Mouse (Mus musculus): ENCODE measurements around the gene Ovgp1. TPM values are rescaled to one million over a fixed set of nuclear protein-coding genes. Genes with fewer than 3 reads are reported as not detected.
A peak's percentile ranks its signal among the peaks of the same experiment; 100 is the strongest.

The Ovgp1 gene
- polyA plus RNA-seq, 1 experiment from 2014 or later = 4.8 TPM

GRCm38 (mm10) chr3:105935033-105935432 lies 38.5 kb upstream of the Ovgp1 start:
- Histone ChIP-seq H3K9ac (replicated peaks; ENCODE audit: low read length) (no peak overlapping the region), H3K27ac (replicated peaks; ENCODE audit: low read depth, low read length) (no peak overlapping the region), H3K4me1 (ENCODE audit: control insufficient read depth, insufficient read depth, low read length) (no peaks in the 10 kb centered on the region), H3K4me2 (ENCODE audit: low read length) (no peak overlapping the region), H3K27me3 (ENCODE audit: control insufficient read depth, insufficient read depth, low read length) (no peaks in the 10 kb centered on the region), H3K4me3 (replicated peaks; ENCODE audit: low read depth, low read length) (no peak overlapping the region), H3K36me3 (ENCODE audit: control insufficient read depth, insufficient read depth, low read length) (0 out of 2 replicates have a peak, but pooled peaks cover 14% of the 10 kb centered on the region), H3K9me3 (ENCODE audit: control insufficient read depth, low read length) (no peaks in the 10 kb centered on the region)
- 87% methylated on average over 5 of the region's 5 CpGs for WGBS
- ATAC-seq (ENCODE audit: low FRiP score, low TSS enrichment) (no peak), DNase-seq (peak; percentile 9)

GRCm38 (mm10) chr3:105936111-105936510 lies 37.4 kb upstream of the Ovgp1 start:
- ATAC-seq (ENCODE audit: low FRiP score, low TSS enrichment) (no peak), DNase-seq (no peak)
- Histone ChIP-seq H3K27ac (replicated peaks; ENCODE audit: low read depth, low read length) (no peak overlapping the region), H3K4me3 (replicated peaks; ENCODE audit: low read depth, low read length) (no peak overlapping the region), H3K4me2 (ENCODE audit: low read length) (no peak overlapping the region), H3K9me3 (ENCODE audit: control insufficient read depth, low read length) (no peaks in the 10 kb centered on the region), H3K9ac (replicated peaks; ENCODE audit: low read length) (no peak overlapping the region), H3K36me3 (ENCODE audit: control insufficient read depth, insufficient read depth, low read length) (peaks cover 22% of the 10 kb centered on the region), H3K4me1 (ENCODE audit: control insufficient read depth, insufficient read depth, low read length) (no peaks in the 10 kb centered on the region), H3K27me3 (ENCODE audit: control insufficient read depth, insufficient read depth, low read length) (no peaks in the 10 kb centered on the region)
- WGBS = 91% methylated on average over 4 of the region's 4 CpGs

DNA sequence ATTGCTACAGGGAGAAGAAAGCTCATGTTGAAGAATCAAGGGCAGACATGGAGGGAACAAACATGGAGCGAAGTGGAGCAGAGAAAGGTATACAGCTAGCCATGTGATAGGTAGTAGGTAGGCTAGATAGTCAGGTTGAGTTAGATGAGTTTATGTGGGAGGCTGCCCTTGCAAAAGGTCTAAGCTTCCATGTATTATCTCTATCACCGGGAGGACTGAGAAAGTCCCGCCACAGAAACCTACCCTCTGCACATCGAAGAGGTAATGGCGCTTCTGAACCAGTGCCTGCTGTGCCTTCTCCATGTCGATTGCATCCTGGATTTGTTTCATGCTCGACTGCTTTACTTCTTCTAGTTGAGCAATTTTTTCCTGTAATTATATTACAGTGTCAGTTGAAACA lies 22.2 kb upstream of the Ovgp1 start:
- Histone ChIP-seq H3K9ac (replicated peaks; ENCODE audit: low read length) (no peak overlapping the region), H3K36me3 (ENCODE audit: control insufficient read depth, insufficient read depth, low read length) (peaks cover 81% of the 10 kb centered on the region)

GRCm38 (mm10) chr3:105957235-105957634 lies 16.3 kb upstream of the Ovgp1 start:
- Histone ChIP-seq H3K4me3 (replicated peaks; ENCODE audit: low read depth, low read length) (peak overlapping the region; percentile 93; the same call in 1 of the 2 replicates), H3K9ac (replicated peaks; ENCODE audit: low read length) (no peak overlapping the region), H3K4me1 (ENCODE audit: control insufficient read depth, insufficient read depth, low read length) (peaks cover 19% of the 10 kb centered on the region), H3K36me3 (ENCODE audit: control insufficient read depth, insufficient read depth, low read length) (peaks cover 39% of the 10 kb centered on the region), H3K27me3 (ENCODE audit: control insufficient read depth, insufficient read depth, low read length) (no peaks in the 10 kb centered on the region), H3K4me2 (ENCODE audit: low read length) (0 out of 2 replicates have a peak overlapping the region, but pooled peaks have one; percentile 70), H3K9me3 (ENCODE audit: control insufficient read depth, low read length) (no peaks in the 10 kb centered on the region), H3K27ac (replicated peaks; ENCODE audit: low read depth, low read length) (no peak overlapping the region)
- DNase-seq = no peak
- ATAC-seq (ENCODE audit: low FRiP score, low TSS enrichment) = no peak
- 98% methylated on average over 1 of the region's 1 CpGs for WGBS

More for the DNA sequence above, 22.2 kb upstream of the Ovgp1 start:
- Histone ChIP-seq H3K4me2 (ENCODE audit: low read length) (no peak overlapping the region), H3K27me3 (ENCODE audit: control insufficient read depth, insufficient read depth, low read length) (no peaks in the 10 kb centered on the region), H3K9me3 (ENCODE audit: control insufficient read depth, low read length) (no peaks in the 10 kb centered on the region), H3K4me3 (replicated peaks; ENCODE audit: low read depth, low read length) (no peak overlapping the region), H3K27ac (replicated peaks; ENCODE audit: low read depth, low read length) (no peak overlapping the region), H3K4me1 (ENCODE audit: control insufficient read depth, insufficient read depth, low read length) (no peaks in the 10 kb centered on the region)
- DNase-seq (no peak), ATAC-seq (ENCODE audit: low FRiP score, low TSS enrichment) (no peak)
- WGBS = 92% methylated on average over 7 of the region's 7 CpGs

GRCm38 (mm10) chr3:105958204-105958603 lies 15.3 kb upstream of the Ovgp1 start:
- ATAC-seq (ENCODE audit: low FRiP score, low TSS enrichment) = no peak
- Histone ChIP-seq H3K27me3 (ENCODE audit: control insufficient read depth, insufficient read depth, low read length) (no peaks in the 10 kb centered on the region), H3K9me3 (ENCODE audit: control insufficient read depth, low read length) (no peaks in the 10 kb centered on the region), H3K27ac (replicated peaks; ENCODE audit: low read depth, low read length) (no peak overlapping the region), H3K4me3 (replicated peaks; ENCODE audit: low read depth, low read length) (peak overlapping the region; percentile 93), H3K4me2 (ENCODE audit: low read length) (peak overlapping the region; percentile 70), H3K36me3 (ENCODE audit: control insufficient read depth, insufficient read depth, low read length) (peaks cover 39% of the 10 kb centered on the region), H3K4me1 (ENCODE audit: control insufficient read depth, insufficient read depth, low read length) (peaks cover 19% of the 10 kb centered on the region), H3K9ac (replicated peaks; ENCODE audit: low read length) (peak overlapping the region; percentile 94)
- DNase-seq = no peak
- 42% methylated on average over 5 of the region's 5 CpGs for WGBS

DNA sequence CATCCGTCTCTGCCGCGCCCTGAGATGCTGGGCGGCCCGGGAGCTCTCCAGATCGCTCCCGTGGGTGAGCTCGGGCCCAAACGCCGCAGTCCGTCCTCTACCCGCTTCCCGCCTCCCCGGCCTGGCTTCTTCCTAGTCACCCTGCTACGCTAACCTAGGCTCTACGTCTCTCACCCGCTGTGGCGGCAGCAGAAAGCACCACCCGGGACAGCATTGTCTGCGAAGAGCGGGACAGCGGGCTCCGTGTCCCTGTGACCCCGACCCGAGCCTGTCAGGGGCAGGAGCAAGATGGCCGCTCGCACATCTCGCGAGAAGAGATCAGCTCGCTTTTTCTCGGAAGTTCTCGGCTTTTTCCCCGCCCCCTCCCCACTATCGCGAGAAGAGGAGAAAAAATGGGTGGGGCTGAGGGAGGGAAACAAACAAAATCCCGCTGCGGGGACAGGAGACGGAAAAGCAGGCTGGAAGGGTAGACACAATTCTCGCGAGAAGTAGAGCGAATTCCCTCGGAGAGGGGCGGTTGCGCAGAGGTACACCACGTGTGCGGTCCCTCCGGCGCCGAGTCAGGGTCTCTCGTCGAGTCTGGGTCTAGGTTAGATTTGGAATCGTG lies 14.4 kb upstream of the Ovgp1 start, which contains the start of gene Wdr77:
TSS of gene Wdr77 (plus strand) at position 396 of the 607 bp plus-strand sequence.
- DNase-seq = peak; percentile 99
- Histone ChIP-seq H3K36me3 (ENCODE audit: control insufficient read depth, insufficient read depth, low read length) (peaks cover 43% of the 10 kb centered on the region), H3K4me1 (ENCODE audit: control insufficient read depth, insufficient read depth, low read length) (peaks cover 19% of the 10 kb centered on the region), H3K9ac (replicated peaks; ENCODE audit: low read length) (peak within 1 kb of the TSS; percentile 94), H3K9me3 (ENCODE audit: control insufficient read depth, low read length) (no peaks in the 10 kb centered on the region), H3K27me3 (ENCODE audit: control insufficient read depth, insufficient read depth, low read length) (no peaks in the 10 kb centered on the region), H3K27ac (replicated peaks; ENCODE audit: low read depth, low read length) (peak within 1 kb of the TSS; percentile 87), H3K4me2 (ENCODE audit: low read length) (peak within 1 kb of the TSS; percentile 79), H3K4me3 (replicated peaks; ENCODE audit: low read depth, low read length) (peak within 1 kb of the TSS; percentile 93)
- WGBS = under 1% methylated on average over 52 of the region's 52 CpGs
- ATAC-seq (ENCODE audit: low FRiP score, low TSS enrichment) = peak; percentile 97

DNA sequence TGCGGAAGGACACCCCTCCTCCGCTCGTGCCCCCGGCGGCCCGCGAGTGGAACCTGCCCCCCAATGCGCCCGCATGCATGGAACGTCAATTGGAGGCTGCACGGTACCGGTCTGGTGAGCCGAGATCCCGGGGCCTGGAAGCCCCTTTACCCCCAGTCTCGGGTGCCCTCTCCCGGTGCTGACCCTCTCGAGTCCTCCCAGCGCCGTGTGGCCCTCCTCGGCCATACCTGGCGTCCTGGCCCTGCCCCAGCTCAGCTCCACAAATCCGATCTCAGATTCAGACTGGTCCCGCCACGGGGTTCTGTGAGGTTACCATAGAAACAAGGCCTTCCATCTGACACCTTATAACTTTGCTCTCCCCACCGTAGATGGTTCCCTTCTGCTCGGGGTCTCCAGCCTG lies 13.9 kb upstream of the Ovgp1 start:
- no peaks in the 10 kb centered on the region for H3K9me3 ChIP-seq (ENCODE audit: control insufficient read depth, low read length)
- under 1% methylated on average over 26 of the region's 26 CpGs for WGBS
- H3K27me3 ChIP-seq (ENCODE audit: control insufficient read depth, insufficient read depth, low read length) = no peaks in the 10 kb centered on the region
- peak; percentile 61 for DNase-seq
- H3K4me3 ChIP-seq (replicated peaks; ENCODE audit: low read depth, low read length) = peak overlapping the region; percentile 93
- peak; percentile 76 for ATAC-seq (ENCODE audit: low FRiP score, low TSS enrichment)
- peak overlapping the region; percentile 79 for H3K4me2 ChIP-seq (ENCODE audit: low read length)
- H3K4me1 ChIP-seq (ENCODE audit: control insufficient read depth, insufficient read depth, low read length) = peaks cover 19% of the 10 kb centered on the region
- H3K27ac ChIP-seq (replicated peaks; ENCODE audit: low read depth, low read length) = peak overlapping the region; percentile 80
- peak overlapping the region; percentile 94 for H3K9ac ChIP-seq (replicated peaks; ENCODE audit: low read length)
- peaks cover 45% of the 10 kb centered on the region for H3K36me3 ChIP-seq (ENCODE audit: control insufficient read depth, insufficient read depth, low read length)

DNA sequence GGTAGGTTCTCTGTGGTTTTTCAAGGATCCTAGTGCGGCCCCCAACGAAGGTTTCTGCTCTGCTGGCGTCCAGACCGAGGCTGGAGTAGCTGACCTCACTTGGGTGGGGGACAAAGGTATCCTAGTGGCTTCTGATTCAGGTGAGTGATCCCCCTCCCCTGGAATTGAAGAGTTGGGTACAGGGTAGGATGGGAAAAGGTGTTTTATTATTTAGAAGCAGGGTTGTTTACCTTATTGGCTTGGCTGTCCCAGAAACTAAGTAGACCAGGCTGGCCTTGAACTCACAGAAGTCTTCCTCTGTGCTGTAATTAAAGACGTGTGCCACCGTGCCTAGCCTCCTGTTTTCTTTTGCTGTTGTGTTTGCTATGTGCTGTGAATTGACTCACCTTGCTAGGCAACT lies 13.5 kb upstream of the Ovgp1 start, which contains the start of gene Atp5f1:
TSS of gene Atp5f1 (minus strand) at position 101 of the 400 bp plus-strand sequence.
- Histone ChIP-seq H3K4me3 (replicated peaks; ENCODE audit: low read depth, low read length) (peak within 1 kb of the TSS; percentile 93), H3K9me3 (ENCODE audit: control insufficient read depth, low read length) (no peaks in the 10 kb centered on the region), H3K4me1 (ENCODE audit: control insufficient read depth, insufficient read depth, low read length) (peaks cover 19% of the 10 kb centered on the region), H3K27ac (replicated peaks; ENCODE audit: low read depth, low read length) (peak within 1 kb of the TSS; percentile 87), H3K9ac (replicated peaks; ENCODE audit: low read length) (peak within 1 kb of the TSS; percentile 94), H3K36me3 (ENCODE audit: control insufficient read depth, insufficient read depth, low read length) (peaks cover 45% of the 10 kb centered on the region), H3K27me3 (ENCODE audit: control insufficient read depth, insufficient read depth, low read length) (no peaks in the 10 kb centered on the region), H3K4me2 (ENCODE audit: low read length) (peak within 1 kb of the TSS; percentile 79)
- ATAC-seq (ENCODE audit: low FRiP score, low TSS enrichment) (no peak), DNase-seq (no peak)
- WGBS = 4% methylated on average over 6 of the region's 6 CpGs

DNA sequence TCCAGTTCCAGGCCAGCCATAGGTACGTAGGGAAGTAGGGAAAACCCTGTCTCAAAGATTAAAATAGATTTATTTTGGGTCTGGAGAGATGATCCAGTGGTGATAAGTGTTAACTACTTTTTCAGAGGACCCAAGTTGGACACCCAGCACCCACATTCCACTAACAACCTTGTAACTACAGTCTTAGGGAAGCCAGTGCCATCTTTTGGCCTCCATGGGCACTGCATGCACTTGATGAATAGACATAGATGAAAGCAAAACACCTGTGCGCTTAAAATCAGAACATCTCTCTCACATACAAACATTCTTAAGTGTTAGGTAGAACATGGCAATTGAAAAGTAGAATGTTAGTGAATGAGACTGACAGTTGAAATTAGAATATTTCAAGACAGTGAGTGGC lies 12.8 kb upstream of the Ovgp1 start:
- Histone ChIP-seq H3K36me3 (ENCODE audit: control insufficient read depth, insufficient read depth, low read length) (peaks cover 49% of the 10 kb centered on the region), H3K4me3 (replicated peaks; ENCODE audit: low read depth, low read length) (peak overlapping the region; percentile 93; the same call in 1 of the 2 replicates), H3K9me3 (ENCODE audit: control insufficient read depth, low read length) (no peaks in the 10 kb centered on the region), H3K27ac (replicated peaks; ENCODE audit: low read depth, low read length) (no peak overlapping the region), H3K27me3 (ENCODE audit: control insufficient read depth, insufficient read depth, low read length) (no peaks in the 10 kb centered on the region), H3K4me1 (ENCODE audit: control insufficient read depth, insufficient read depth, low read length) (peaks cover 19% of the 10 kb centered on the region), H3K4me2 (ENCODE audit: low read length) (peak overlapping the region; percentile 79; the same call in 1 of the 2 replicates), H3K9ac (replicated peaks; ENCODE audit: low read length) (no peak overlapping the region)
- ATAC-seq (ENCODE audit: low FRiP score, low TSS enrichment) (no peak), DNase-seq (peak; percentile 25)
- WGBS = 93% methylated on average over 2 of the region's 2 CpGs
